Mouse (Mus musculus) forebrain, embryonic 12.5 days (tissue): ENCODE data around the gene Man2b1. TPM values are rescaled to one million over a fixed set of nuclear protein-coding genes. Genes with fewer than 3 reads are reported as not detected.

Experiments used
- ATAC-seq: fragments of 200-750 bp; cut with Nextera tagmentation; 2 replicates; pipeline ENCODE4 v1.8.0; 2017; ENCODE audit warnings: moderate TSS enrichment; ENCODE audit not compliant: low FRiP score
- H3K27ac ChIP-seq: fragments of 300-500 bp; sonication (generic); 2 replicates; pipeline ENCODE4 v1.5.1; 2016; ENCODE audit warnings: mild to moderate bottlenecking
- H3K27me3 ChIP-seq: fragments of 300-500 bp; sonication (generic); 2 replicates; pipeline ENCODE4 v1.6.1; 2016; ENCODE audit warnings: mild to moderate bottlenecking
- H3K36me3 ChIP-seq: fragments of 300-500 bp; sonication (generic); replicated peaks from 2 replicates; pipeline ENCODE4 v1.6.1; 2016; ENCODE audit warnings: mild to moderate bottlenecking
- H3K4me1 ChIP-seq: fragments of 300-500 bp; sonication (generic); 2 replicates; pipeline ENCODE4 v1.6.1; 2016
- H3K4me2 ChIP-seq: fragments of 300-500 bp; sonication (generic); 2 replicates; pipeline ENCODE4 v1.6.1; 2016; ENCODE audit warnings: mild to moderate bottlenecking, moderate library complexity
- H3K4me3 ChIP-seq: fragments of 300-500 bp; sonication (generic); replicated peaks from 2 replicates; pipeline ENCODE4 v1.5.1; 2016; ENCODE audit warnings: mild to moderate bottlenecking
- H3K9ac ChIP-seq: fragments of 300-500 bp; sonication (generic); 2 replicates; pipeline ENCODE4 v1.6.1; 2016; ENCODE audit warnings: mild to moderate bottlenecking
- H3K9me3 ChIP-seq: fragments of 300-500 bp; sonication (generic); 2 replicates; pipeline ENCODE4 v1.6.1; 2016
- WGBS: fragments of 180-500 bp; shearing (Covaris S2); methylation state at CpG from one replicate; pipeline ENCODE4 v1.1.7; 2016; 5-methylcytosine and 5-hydroxymethylcytosine counted together
- polyA plus RNA-seq: library from polyadenylated mRNA; unstranded; fragments of >200 nt; fragmentation: Nextera tagmentation; extraction: Ambion mirVana; gene quantifications from 2 replicates; pipeline ENCODE4 v1.2.1, GENCODE M21; 2016

The Man2b1 gene
- polyA plus RNA-seq, 1 experiment from 2014 or later = 17.8 TPM

DNA sequence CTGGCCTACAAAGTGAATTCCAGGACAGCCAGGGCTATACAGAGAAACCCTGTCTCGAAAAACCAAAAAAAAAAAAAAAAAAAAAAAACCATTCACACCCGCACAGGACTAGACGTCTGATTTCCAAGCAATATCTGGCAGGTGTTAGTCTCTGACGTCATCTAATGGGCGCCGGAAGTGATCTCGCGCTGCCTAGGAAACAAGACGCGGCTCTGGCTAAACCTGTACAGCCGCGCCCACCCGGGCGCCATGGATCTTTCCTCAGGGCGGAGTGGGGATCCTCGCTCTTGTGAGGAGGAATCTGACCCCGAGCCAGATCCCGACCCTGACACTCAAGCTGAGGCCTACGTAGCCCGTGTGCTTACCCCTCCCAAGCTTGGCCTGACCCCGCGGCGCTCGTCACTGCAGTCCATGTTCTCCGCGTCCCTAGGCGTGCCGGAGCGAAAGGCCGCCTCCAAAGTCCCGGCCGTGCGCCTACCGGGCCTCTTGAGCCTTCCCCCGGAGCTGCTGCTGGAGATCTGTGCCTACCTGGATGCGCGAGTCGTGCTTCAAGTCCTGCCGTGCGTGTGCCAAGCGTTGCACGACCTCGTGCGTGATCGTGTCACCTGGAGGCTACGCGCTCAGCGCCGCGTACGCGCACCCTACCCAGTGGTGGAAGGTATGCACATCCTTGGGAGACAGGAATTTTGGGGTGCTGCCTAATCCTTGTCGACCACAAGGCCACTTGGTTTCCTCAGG is 23.0 kb upstream of the Man2b1 start, which contains the start of gene Fbxw9:
Gene Fbxw9, plus strand, starts transcription at position 177 of the 738 bp plus-strand sequence.
- WGBS = under 1% methylated on average over 52 of the region's 53 CpGs
- ATAC-seq = peak; percentile 91
- H3K27ac ChIP-seq = no peak within 1 kb of the TSS

DNA sequence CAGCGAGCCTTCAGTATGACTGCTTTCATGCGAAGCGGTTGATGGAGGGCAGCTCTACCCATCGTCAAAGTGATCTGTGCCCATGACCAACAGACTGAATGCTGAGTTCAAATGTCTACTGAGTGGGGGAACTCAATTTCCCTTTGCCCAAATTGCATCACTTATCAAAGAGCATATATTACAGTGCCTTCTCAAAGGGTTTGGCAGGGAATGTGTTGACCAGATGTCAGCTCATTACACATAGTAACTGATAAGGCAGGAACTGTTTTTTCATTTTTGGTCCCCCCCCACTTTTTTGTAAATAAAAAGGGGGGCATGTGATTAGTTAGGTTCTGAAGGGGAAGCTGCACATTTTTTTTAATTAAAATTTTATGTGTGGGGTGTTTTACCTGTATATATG is 20.5 kb upstream of the Man2b1 start:
- H3K4me3 ChIP-seq = no peak overlapping the region
- WGBS = 95% methylated on average over 4 of the region's 4 CpGs
- no peaks in the 10 kb centered on the region for H3K27me3 ChIP-seq
- H3K27ac ChIP-seq = no peak overlapping the region
- peaks cover 17% of the 10 kb centered on the region for H3K36me3 ChIP-seq
- H3K4me1 ChIP-seq = peaks cover 19% of the 10 kb centered on the region
- no peak overlapping the region for H3K9ac ChIP-seq
- no peaks in the 10 kb centered on the region for H3K9me3 ChIP-seq
- ATAC-seq = no peak
- H3K4me2 ChIP-seq = no peak overlapping the region

More for the DNA sequence above, 23.0 kb upstream of the Man2b1 start, which contains the start of gene Fbxw9:
- Histone ChIP-seq H3K4me2 (peak within 1 kb of the TSS; percentile 96), H3K36me3 (peaks cover 25% of the 10 kb centered on the region), H3K4me3 (peak within 1 kb of the TSS; percentile 65), H3K27me3 (no peaks in the 10 kb centered on the region), H3K4me1 (peaks cover 19% of the 10 kb centered on the region), H3K9me3 (no peaks in the 10 kb centered on the region), H3K9ac (peak within 1 kb of the TSS; percentile 64)

DNA sequence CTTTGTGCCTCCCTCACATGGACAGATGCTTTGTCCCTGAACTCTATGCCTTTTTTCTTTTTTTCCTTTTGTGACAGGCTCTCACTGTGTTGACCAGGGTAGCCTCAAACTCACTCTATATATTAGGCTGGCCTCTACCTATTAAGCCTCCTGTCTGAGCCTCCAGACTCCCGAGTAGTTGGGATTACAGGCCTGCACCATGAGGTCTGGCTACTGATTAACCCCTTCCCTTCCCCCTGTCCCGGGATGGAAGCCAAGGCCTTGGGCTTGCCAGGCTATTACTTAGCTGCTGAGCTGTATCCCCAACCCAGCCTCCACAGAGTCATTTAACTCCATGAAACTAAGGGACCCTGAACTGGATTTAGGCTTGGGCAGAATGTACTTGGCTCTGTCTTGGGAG is 17.9 kb upstream of the Man2b1 start:
- no peaks in the 10 kb centered on the region for H3K27me3 ChIP-seq
- H3K36me3 ChIP-seq = peaks cover 28% of the 10 kb centered on the region
- no peaks in the 10 kb centered on the region for H3K9me3 ChIP-seq
- ATAC-seq = no peak
- no peak overlapping the region for H3K9ac ChIP-seq
- no peak overlapping the region for H3K4me3 ChIP-seq
- peaks cover 19% of the 10 kb centered on the region for H3K4me1 ChIP-seq
- WGBS = 45% methylated on average over 2 of the region's 2 CpGs
- H3K27ac ChIP-seq = no peak overlapping the region
- no peak overlapping the region for H3K4me2 ChIP-seq

DNA sequence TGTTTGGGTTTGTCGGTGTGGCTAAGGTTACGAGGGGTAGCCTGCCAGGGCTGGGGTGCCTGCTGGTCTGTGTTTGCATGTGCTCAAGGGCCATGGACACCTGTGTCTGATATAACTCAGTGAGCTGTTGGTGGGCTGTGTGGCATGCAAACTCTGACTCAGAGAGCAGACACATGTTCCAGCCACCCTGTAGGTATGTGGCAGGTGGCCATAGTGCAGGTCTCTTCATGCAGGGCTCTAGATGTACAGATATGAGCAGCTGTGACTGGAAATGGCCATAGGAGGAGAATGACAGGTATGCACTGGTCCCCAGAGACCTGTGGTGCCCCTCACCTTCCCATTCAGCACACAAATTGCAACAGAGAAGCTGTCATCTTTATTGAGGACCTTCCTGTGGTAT is 15.9 kb upstream of the Man2b1 start:
- H3K4me2 ChIP-seq = no peak overlapping the region
- no peak overlapping the region for H3K9ac ChIP-seq
- peaks cover 9% of the 10 kb centered on the region for H3K4me1 ChIP-seq
- no peak overlapping the region for H3K27ac ChIP-seq
- no peak overlapping the region for H3K4me3 ChIP-seq
- WGBS = 96% methylated on average over 2 of the region's 2 CpGs
- peaks cover 28% of the 10 kb centered on the region for H3K36me3 ChIP-seq
- H3K9me3 ChIP-seq = no peaks in the 10 kb centered on the region
- ATAC-seq = no peak
- H3K27me3 ChIP-seq = no peaks in the 10 kb centered on the region

DNA sequence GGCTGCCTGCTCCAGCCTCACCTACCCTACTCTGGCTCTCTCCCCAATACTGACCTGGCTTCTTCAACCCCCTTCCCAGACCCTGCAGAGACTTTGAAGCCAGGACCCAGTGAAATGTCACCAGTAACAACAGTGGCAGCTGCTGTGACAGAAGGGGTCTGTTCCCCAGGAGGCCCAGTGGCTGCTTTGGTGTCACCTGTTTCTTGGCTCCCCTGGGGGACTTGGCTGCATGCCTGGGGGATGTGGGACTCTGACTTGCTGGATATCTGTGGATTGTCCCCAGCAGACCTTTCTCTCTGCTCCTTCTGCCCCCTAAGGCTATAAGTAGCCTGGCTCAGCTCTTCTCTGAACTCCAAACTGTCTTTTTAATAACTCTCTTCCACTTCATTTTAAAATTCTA is 15.1 kb upstream of the Man2b1 start, which contains the start of gene Gm5741:
Gene Gm5741, minus strand, starts transcription at position 1 of the 400 bp plus-strand sequence.
- H3K9me3 ChIP-seq = no peaks in the 10 kb centered on the region
- H3K27me3 ChIP-seq = no peaks in the 10 kb centered on the region
- no peak within 1 kb of the TSS for H3K27ac ChIP-seq
- H3K4me1 ChIP-seq = peaks cover 17% of the 10 kb centered on the region
- no peak within 1 kb of the TSS for H3K4me2 ChIP-seq
- no peak within 1 kb of the TSS for H3K4me3 ChIP-seq
- ATAC-seq = no peak
- H3K36me3 ChIP-seq = peaks cover 29% of the 10 kb centered on the region
- H3K9ac ChIP-seq = no peak within 1 kb of the TSS

DNA sequence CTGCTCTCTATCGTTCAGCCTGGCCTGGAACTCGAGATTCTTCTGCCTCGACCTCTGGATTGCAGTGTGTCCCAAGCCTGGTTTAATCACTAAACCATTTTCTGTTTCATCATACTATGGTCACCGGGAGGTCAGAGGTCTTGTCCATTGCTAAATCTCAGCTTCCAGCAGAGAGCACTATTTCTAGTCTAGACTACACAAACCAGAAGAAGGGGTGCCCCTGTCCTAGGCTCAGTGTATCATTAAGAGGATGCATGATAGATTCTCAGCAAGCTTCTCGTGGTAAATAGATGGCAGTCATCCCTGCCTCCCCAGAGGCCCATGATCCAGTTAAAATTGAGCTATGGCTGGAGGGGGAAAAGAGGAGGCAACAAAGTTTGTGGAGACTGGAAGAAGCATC is 12.0 kb upstream of the Man2b1 start:
- Histone ChIP-seq H3K9me3 (no peaks in the 10 kb centered on the region), H3K27me3 (no peaks in the 10 kb centered on the region), H3K4me3 (peak overlapping the region; percentile 92), H3K4me2 (peak overlapping the region; percentile 62), H3K36me3 (peaks cover 54% of the 10 kb centered on the region), H3K27ac (0 out of 2 replicates have a peak overlapping the region, but pooled peaks have one; percentile 96), H3K4me1 (peaks cover 19% of the 10 kb centered on the region), H3K9ac (peak overlapping the region; percentile 82; the same call in 1 of the 2 replicates)
- ATAC-seq = no peak
- 88% methylated on average over 5 of the region's 5 CpGs for WGBS

DNA sequence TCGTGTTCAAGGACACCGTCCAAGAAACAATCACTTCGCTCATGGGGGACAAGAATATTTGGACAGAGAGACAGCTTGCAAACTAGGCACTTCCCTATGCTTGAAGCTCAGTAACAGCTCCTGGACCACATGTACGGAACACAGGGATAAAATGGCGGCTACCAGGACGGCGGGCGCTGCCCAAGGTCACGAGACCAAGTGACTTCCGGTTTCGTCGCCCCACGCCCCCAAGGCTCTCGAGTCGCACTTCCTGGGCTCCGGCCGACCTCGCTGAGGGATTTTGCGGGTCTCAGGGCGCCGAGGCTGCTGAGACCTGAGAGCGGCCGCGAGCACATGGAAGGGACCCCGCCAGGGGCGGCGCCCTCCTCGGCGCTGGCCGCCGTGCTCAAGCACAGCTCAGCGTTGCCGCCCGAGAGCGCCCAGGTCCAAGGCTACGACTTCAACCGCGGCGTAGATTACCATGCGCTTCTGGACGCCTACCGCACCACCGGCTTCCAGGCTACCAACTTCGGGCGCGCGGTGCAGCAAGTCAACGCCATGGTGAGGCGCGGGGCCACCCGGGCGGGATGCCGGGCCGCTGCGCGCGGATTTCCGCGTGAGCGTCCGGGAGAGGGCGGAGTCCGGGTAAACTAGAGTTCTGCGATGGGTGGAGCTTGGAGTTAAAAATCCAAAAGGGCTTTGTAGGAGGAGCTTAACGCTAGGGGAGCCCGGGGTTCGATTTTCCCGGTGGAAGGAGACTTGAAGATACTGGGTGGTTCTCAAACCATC is 11.4 kb upstream of the Man2b1 start, which contains the start of gene Dhps:
Gene Dhps, plus strand, starts transcription at position 244 of the 768 bp plus-strand sequence.
- Histone ChIP-seq H3K27me3 (no peaks in the 10 kb centered on the region), H3K4me3 (peak within 1 kb of the TSS; percentile 92), H3K36me3 (peaks cover 54% of the 10 kb centered on the region), H3K27ac (peak within 1 kb of the TSS; percentile 96), H3K9me3 (no peaks in the 10 kb centered on the region), H3K4me2 (peak within 1 kb of the TSS; percentile 62), H3K4me1 (peaks cover 19% of the 10 kb centered on the region), H3K9ac (peak within 1 kb of the TSS; percentile 82)
- peak; percentile 91 for ATAC-seq
- under 1% methylated on average over 67 of the region's 68 CpGs for WGBS

DNA sequence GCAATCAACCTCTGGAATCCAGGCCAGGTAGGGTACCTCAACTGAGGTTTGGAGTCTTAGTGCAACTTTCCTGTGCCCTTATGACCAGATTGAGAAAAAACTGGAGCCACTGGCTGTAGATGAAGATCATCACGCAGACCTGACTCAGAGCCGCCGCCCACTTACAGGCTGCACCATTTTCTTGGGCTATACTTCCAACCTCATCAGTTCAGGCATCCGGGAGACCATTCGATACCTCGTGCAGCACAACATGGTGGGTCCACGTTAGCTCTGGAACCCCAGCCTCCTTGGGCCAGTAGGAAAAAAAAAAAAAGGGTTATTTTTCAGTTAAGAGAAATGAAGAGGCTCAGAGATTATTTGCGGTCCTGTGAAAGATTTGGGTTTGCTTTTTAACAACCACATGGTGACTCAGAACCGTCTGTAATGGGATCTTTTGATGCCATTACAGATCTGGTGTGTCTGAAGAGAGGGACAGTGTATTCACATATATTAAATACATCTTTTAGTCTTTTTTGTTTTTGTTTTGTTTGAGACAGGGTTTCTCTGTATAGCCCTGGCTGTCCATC is 10.6 kb upstream of the Man2b1 start:
- peak overlapping the region; percentile 82 for H3K9ac ChIP-seq
- H3K27me3 ChIP-seq = no peaks in the 10 kb centered on the region
- 40% methylated on average over 9 of the region's 9 CpGs for WGBS
- H3K4me2 ChIP-seq = peak overlapping the region; percentile 62
- H3K4me3 ChIP-seq = peak overlapping the region; percentile 92
- H3K36me3 ChIP-seq = peaks cover 52% of the 10 kb centered on the region
- H3K9me3 ChIP-seq = no peaks in the 10 kb centered on the region
- H3K4me1 ChIP-seq = peaks cover 19% of the 10 kb centered on the region
- ATAC-seq = no peak
- peak overlapping the region; percentile 96; the same call in 1 of the 2 replicates for H3K27ac ChIP-seq

DNA sequence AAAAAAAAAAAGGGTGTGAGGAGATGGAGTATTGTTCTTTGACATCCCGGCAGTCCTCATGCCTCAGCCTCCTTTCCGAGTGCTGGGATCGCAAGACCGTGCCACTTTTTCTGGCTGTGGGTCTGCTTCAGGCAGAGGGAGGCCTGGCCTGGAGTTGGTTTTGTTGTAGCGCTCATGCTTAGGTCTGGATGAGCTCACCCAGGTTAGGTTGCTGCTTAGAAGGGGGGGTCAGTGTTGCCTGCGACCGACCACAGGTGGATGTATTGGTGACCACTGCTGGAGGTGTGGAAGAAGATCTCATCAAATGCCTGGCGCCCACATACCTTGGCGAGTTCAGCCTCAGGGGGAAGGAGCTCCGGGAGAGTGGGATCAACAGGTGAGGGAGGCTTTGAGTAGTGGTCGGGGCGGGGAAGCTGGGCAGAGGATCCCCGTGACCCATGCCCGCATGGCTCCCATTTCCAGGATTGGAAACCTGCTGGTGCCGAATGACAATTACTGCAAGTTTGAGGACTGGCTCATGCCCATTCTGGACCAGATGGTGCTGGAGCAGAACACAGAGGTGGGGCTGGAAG is 9.9 kb upstream of the Man2b1 start:
- Histone ChIP-seq H3K4me2 (peak overlapping the region; percentile 62; the same call in 1 of the 2 replicates), H3K4me1 (peaks cover 19% of the 10 kb centered on the region), H3K9me3 (no peaks in the 10 kb centered on the region), H3K9ac (no peak overlapping the region), H3K27me3 (no peaks in the 10 kb centered on the region), H3K36me3 (peaks cover 49% of the 10 kb centered on the region), H3K27ac (no peak overlapping the region), H3K4me3 (no peak overlapping the region)
- ATAC-seq = no peak
- 93% methylated on average over 15 of the region's 15 CpGs for WGBS

DNA sequence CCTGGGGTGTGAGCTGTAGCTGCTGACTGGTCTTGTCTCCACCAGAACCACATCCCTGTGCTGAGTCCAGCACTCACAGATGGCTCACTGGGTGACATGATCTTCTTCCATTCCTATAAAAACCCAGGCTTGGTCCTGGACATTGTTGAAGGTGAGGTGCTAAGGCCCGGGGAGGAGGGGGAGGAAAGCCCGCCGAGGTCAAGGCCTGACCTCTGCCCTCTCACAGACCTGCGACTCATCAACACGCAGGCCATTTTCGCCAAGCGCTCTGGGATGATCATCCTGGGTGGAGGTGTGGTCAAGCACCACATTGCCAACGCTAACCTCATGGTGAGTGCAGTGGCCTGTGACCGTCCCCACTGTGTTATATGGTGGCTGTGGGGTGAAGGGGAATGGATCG is 8.9 kb upstream of the Man2b1 start:
- H3K36me3 ChIP-seq = peaks cover 50% of the 10 kb centered on the region

DNA sequence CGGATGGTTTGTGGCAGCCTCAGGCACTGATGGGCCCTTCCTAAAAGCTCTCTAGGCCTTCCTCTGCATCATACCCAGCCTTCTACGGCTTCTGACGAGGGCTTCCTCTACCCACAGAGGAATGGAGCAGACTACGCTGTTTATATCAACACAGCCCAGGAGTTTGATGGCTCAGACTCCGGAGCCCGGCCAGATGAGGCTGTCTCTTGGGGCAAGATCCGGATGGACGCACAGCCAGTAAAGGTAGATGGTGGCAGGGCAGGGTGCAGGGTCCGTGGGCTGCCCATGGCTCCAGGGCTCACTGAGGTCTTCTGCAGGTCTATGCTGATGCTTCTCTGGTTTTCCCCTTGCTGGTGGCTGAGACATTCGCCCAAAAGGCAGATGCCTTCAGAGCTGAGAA is 8.5 kb upstream of the Man2b1 start:
- H3K9me3 ChIP-seq = no peaks in the 10 kb centered on the region
- peaks cover 23% of the 10 kb centered on the region for H3K4me1 ChIP-seq
- ATAC-seq = no peak
- no peak overlapping the region for H3K27ac ChIP-seq
- no peak overlapping the region for H3K4me2 ChIP-seq
- H3K9ac ChIP-seq = no peak overlapping the region
- no peaks in the 10 kb centered on the region for H3K27me3 ChIP-seq
- no peak overlapping the region for H3K4me3 ChIP-seq
- H3K36me3 ChIP-seq = peaks cover 50% of the 10 kb centered on the region
- 98% methylated on average over 10 of the region's 10 CpGs for WGBS

More for the DNA sequence above, 8.9 kb upstream of the Man2b1 start:
- Histone ChIP-seq H3K4me2 (no peak overlapping the region), H3K4me3 (no peak overlapping the region), H3K27me3 (no peaks in the 10 kb centered on the region), H3K9me3 (no peaks in the 10 kb centered on the region), H3K9ac (no peak overlapping the region), H3K4me1 (peaks cover 19% of the 10 kb centered on the region), H3K27ac (no peak overlapping the region)
- no peak for ATAC-seq
- WGBS = 90% methylated on average over 10 of the region's 10 CpGs

DNA sequence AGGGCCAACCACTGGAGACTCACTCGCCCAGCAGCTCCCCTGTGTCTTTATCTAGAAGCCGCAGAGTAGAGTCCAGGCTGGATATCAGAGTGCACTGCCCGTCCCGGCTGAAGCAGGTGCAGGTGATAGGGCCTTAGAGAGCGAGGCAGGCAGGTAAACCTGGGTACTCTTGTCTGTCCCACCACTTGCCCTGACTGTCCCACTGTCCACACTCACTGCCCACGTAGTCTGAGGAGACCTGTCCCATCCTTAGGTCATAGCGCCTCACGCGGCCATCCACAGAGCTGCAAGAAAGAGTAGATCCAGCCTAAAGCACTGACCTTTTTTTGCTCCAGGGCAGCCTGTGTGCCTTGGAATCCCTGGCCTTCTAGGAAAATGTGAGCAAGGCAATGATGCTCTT is 7.1 kb upstream of the Man2b1 start:
- no peak overlapping the region for H3K4me2 ChIP-seq
- ATAC-seq = no peak
- H3K27ac ChIP-seq = no peak overlapping the region
- 76% methylated on average over 9 of the region's 9 CpGs for WGBS
- no peaks in the 10 kb centered on the region for H3K27me3 ChIP-seq
- peaks cover 24% of the 10 kb centered on the region for H3K4me1 ChIP-seq
- H3K9me3 ChIP-seq = no peaks in the 10 kb centered on the region
- peaks cover 50% of the 10 kb centered on the region for H3K36me3 ChIP-seq
- no peak overlapping the region for H3K4me3 ChIP-seq
- no peak overlapping the region for H3K9ac ChIP-seq
